Mouse (Mus musculus): ENCODE results near the gene Gsc2.
A peak's percentile ranks its signal among the peaks of the same experiment; 100 is the strongest.

Gsc2 gene

DNA sequence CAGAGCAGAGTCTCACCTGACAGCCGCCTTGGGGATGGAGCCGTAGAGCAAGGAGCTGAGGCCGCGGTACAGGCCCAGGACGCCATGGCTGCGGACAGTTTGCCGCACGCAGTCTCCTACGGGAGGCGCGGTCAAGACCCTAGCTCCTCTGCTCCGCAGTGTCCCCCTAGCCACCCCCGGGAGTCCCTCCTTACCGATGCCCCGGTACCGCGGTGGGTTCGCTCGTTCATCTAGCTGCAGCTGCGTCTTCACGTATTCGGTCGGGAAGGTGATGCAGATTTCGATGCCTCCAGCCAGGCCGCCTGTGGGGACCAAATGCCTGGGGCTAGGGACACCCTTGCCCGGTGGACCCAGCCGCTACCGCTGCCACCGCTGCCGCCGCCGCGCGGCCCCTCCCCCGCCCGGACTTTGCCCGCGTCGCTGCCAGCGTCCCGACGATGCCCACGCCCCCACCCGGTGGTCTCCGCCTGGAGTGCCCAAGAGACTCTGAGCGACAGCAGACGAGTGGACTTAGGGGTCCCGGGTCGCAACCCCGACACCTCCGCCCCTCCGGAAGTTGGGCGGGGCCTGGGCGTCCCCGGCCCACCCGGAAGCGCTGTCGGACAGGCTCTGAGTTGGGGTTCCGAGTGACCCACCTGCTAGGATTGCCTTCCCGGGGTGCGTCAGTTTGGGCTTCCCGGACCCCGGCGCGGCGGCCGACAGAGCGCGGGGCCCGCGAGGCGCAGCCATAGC lies 12.7 kb upstream of the Gsc2 start:
- no peak for DNase-seq (ENCODE audit: low spot score in 2 of 2)

GRCm38 (mm10) chr16:17922163-17922538 lies 7.3 kb upstream of the Gsc2 start:
- DNase-seq (ENCODE audit: low spot score in 2 of 2) = no peak

DNA sequence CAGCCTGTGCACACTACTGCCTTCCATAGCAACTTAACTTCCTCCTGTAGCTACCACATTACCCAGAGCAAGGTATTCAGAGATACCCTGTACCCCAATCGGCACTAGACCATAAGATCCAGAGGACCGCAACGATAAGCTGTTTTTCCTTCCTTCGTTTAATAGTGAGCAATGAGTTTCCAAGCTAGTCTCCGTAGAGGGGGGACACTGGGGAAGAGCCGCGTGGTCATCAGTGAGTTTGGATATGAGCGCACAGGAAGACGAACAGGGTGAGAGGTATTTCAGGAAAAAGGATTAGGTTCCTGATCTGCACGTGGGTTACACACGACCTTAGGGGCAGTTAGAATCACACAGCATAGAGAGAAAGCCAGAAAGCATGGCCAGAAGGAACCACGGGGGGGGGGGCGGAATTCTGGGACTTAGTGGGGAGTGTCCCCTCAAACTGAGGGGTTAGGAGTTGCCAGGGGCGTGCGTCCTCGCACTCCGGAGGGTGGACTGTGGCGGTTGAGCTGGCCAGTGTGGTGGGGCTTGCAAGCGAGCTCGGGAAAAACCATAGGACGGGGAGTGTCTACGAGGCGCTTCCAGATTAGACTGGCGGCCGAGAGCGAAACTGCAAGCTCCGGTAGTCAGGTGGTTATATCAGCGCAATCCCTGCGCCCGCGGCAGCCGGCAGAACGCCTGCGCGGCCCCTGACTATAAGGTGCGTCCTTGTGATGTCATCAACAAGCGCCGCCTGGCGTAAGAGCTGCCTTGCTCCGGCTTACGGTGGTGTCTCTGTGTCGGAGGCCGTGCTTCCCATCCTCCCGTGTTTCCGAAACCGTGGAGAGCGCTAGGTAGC lies 6.7 kb upstream of the Gsc2 start:
- peak; percentile 92 to 95 for DNase-seq (ENCODE audit: low spot score in 2 of 2)

DNA sequence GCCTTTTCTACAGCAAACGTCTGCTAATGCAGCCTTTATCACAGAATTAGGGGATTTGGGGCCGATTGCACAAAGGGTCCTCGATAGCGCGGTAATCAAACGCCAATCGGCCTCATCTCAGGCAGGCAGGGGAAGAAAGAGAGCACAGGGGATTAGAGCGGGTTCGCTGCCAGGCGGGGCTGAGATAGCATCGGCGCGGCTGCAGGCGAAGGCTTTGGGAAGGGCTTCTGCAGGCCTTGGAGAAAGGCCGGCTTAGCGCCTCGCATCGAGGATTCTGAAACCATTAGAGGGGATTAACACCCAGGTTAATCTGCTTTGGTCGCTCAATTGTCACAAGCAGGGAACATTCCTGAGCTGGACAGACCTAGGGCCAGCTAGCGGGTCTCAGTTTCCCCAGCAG lies 5.7 kb upstream of the Gsc2 start:
- no peak for DNase-seq (ENCODE audit: low spot score in 2 of 2)

GRCm38 (mm10) chr16:17911052-17911595 lies 3.7 kb downstream of the Gsc2 start, which contains the start of gene Ess2:
TSS of gene Ess2 (minus strand) at chr16:17911348.
- peak; percentile 82 to 90 for DNase-seq (ENCODE audit: low spot score in 2 of 2)

DNA sequence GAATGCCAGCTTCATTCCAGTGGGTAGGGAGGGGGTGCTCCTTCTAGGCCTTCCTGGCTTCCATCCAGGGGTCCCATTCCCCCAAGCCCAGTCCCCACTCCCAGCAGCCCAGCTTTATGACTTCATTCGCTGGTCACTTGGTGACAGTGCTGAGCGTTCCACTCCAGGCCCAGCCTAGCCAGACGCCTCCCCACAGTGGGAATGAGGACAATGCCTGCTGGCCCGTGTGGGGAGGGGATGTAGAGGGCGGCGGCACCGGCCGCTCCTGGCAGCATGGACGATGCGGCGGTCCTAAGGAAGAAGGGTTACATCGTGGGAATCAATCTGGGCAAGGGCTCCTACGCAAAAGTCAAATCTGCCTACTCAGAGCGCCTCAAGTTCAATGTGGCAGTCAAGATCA lies 16.4 kb downstream of the Gsc2 start, which contains the start of the genes Dgcr2 and Tssk2:
TSS of gene Dgcr2 (minus strand) at position 101 of the 400 bp plus-strand sequence.
TSS of gene Tssk2 (plus strand) at position 176 of the 400 bp plus-strand sequence.
- no peak for DNase-seq (ENCODE audit: low spot score in 2 of 2)

DNA sequence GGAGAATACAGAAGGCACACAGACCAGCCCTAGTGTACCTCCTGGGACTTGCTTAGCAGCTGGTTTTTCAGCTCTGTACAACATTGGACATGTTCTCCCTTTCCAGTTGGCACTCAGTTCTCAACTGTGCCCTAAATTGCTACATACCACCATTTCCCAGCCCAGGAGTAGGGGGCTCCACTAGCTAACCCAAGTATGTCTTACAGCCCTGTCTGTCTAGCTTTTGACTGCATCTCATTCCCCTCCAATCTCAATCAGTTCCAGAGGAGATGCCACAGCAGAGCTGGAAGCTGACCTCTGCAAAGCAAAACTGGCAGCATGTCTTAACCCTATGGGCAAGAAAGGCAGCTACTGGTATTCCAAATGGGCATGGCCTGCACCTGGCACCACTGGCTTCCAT lies 18.8 kb downstream of the Gsc2 start:
- no peak for DNase-seq (ENCODE audit: low spot score in 2 of 2)

DNA sequence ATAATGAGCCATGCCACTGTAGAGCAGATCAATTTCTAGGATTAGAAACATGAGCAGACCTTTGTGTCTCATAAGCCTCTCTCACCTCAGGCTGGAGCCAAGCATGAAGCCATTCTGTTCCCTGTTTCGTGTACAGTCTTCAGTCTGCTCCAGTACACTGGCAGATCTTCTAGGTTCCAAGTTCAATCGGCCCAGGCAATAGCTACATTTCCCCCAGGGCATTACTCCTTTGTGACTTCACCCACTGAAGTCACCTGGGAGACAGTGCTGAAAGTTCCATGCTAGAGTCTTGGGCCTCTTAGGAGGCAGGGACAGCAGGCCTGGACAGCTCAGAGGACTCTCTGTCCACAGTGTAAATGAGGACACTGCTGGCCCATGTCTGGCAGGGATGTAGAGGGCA lies 20.9 kb downstream of the Gsc2 start, which contains the start of gene Tssk1:
TSS of gene Tssk1 (plus strand) at position 301 of the 400 bp plus-strand sequence.
- DNase-seq (ENCODE audit: low spot score in 2 of 2) = no peak

- DNase-seq (ENCODE audit: low spot score in 2 of 2) = no peak
These were observed 22.3 kb downstream of the Gsc2 start for GRCm38 (mm10) chr16:17892606-17893005.

- DNase-seq (ENCODE audit: low spot score in 2 of 2) = peak; percentile 99
These were observed 23.3 kb downstream of the Gsc2 start, which contains the start of gene Gm20518 for GRCm38 (mm10) chr16:17891567-17891959. TSS of gene Gm20518 (minus strand) at chr16:17891671.

DNA sequence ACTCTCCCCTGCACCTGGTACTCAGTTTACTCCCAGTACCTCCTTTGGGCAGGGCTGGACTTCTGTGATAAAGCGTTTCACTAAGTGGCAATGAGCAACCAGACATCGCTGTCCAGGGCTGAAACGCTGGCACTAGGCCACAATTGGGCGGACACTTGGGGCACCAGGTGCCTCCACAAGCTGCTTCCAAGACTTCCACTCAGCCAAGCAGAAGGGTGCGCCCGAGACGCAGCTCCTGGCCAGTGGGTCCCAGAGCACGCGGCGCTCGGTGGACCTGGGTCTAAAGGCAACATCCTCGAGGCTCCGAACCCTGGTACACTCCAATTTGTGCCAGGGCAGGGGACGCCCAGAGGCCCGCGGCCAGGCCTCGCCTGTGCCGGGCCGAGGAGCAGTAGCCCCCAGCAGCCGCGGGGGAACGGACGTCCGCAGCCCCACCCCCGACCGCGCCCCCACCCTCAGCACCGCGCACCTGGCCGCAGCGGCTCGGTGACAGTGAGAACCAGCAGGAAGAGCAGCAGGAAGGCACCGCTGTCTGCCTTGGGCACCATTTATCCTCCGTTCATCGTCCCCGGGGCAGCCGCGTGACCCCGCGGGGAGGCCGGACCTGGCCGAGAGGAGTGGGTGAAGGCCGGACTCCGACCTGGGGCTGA lies 23.8 kb downstream of the Gsc2 start:
- peak; percentile 57 to 77 for DNase-seq (ENCODE audit: low spot score in 2 of 2)

- no peak for DNase-seq (ENCODE audit: low spot score in 2 of 2)
These were observed 24.5 kb downstream of the Gsc2 start for GRCm38 (mm10) chr16:17890342-17890727.

- DNase-seq (ENCODE audit: low spot score in 2 of 2) = no peak
These were observed 25.0 kb downstream of the Gsc2 start for GRCm38 (mm10) chr16:17889689-17890341.

DNA sequence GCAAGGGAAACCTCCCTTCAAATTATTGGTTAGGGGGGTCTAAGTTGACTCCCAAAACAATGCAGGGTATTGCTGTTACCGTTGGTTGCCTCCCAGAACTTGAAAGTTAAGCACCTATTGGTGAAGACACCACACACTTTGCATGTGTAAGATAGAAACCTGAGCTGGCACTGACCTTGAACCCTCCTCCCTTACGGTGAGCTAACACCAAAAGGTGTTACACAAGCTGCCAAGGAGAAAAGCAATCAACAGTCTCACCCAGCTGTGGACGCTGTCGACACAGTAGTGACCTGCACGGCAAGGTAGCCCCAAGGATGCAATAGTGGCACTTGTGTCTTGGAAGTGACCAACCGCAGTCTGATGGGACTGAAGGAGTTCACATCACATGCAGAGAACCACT lies 30.7 kb downstream of the Gsc2 start:
- DNase-seq (ENCODE audit: low spot score in 2 of 2) = no peak

- peak; percentile 17 to 28 for DNase-seq (ENCODE audit: low spot score in 2 of 2)
These were observed 32.7 kb downstream of the Gsc2 start for GRCm38 (mm10) chr16:17882196-17882595.

DNA sequence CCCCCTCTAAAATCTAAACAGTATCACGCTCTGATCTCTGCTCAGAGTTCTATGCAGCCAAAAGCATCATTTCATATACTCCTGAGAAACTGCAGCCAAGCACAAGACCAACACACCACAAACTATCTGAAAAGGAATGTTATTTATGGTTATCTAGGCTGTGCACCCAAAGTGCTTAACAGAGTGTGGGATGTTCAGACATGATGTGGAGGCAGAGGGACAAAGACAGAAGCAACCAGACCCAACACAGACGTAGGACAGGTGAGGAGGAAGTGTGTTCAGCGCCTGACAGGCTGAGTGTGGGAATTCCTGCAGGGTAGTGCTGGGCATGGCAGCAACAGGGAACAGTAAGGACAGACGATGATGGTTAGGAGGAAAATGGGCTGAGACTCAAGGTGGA lies 35.3 kb downstream of the Gsc2 start:
- no peak for DNase-seq (ENCODE audit: low spot score in 2 of 2)

DNA sequence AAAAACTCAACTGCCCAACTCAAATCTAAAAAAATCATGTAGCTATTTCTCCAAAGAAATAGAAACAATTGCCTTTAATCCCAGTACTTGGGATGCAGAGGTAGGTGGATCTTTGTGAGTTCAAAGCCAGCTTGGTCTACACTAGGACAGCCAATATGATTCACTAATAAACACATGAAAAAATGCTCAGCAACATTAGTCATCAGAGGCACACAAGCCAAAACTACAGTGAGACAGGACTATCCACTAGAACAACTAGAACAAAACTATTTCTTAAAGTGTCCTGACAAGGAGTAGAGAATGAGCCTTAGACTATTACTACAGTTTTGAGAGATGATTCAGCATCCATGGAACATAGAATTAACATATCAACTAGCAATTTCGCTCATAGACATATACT lies 38.8 kb downstream of the Gsc2 start:
- no peak for DNase-seq (ENCODE audit: low spot score in 2 of 2)

GRCm38 (mm10) chr16:17875174-17875573 lies 39.7 kb downstream of the Gsc2 start:
- DNase-seq (ENCODE audit: low spot score in 2 of 2) = no peak

GRCm38 (mm10) chr16:17872995-17873394 lies 41.9 kb downstream of the Gsc2 start:
- DNase-seq (ENCODE audit: low spot score in 2 of 2) = no peak

DNA sequence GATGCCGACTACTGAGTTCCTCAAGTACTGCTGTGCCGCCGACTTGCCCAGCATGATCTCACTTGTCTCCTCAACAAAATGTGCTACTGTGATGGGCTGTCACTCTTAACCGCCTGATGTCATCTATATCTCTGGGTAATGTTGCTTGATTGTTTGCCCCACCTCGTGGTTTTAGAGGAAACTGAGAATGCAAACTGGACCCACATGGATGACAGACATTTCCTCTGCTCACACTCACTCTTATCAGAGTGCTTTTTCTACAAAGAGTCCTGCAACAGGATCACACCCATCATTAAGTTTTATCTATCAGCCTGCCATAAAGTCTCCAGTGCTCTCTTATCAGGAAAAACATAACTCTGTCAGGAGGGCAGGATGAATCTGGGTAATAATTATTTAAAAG lies 43.6 kb downstream of the Gsc2 start:
- no peak for DNase-seq (ENCODE audit: low spot score in 2 of 2)

DNA sequence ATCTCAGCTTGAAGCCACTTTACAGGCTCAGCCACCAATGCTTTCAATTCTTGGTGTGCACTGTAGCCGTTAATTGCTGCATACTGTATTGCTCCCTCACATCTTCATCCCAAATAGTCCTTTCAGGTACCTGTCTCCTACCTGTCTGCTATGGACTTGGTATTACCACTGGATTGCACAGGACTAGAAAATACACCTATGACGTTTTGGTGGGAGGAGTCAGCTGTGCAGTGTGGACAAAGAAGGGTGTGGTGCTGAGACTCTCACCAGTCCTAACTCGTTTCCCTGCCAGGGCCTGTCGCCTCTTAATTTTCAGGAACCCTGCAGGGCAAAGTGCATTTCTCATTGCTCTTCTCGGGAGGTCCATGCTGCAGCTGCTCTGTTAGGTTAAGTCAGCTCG lies 49.1 kb downstream of the Gsc2 start:
- peak; percentile 66 to 74 for DNase-seq (ENCODE audit: low spot score in 2 of 2)

Measured in urinary bladder, postnatal 36 days (tissue).